Mouse (Mus musculus): ENCODE measurements at regions not wholly inside any gene's neighbourhood (a gene's known extent, or its start where the extent isn't known, plus 50 kb on each side); places are given as distances from the start of the nearest gene placed in this dataset.

DNA sequence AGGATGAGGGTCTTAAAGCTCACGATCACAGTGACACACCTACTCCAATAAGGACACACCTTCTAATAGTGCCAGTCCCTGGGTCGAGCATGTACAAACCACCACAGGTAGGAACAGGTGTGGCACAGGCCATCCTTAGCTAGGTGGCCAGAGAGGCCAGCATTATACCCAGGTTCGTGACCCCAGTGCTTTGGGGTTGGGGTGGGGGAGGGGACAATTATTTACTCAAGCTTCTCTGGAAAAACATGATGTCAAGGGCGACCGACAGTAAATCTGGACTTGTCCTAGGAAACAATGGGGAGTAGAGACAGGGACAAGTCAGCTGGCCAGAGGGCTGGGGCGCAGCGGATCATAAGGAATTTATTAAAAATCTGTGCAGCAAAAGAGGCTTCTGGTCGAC, 73.9 kb upstream of the Ptpn1 start:
- H3K9ac ChIP-seq, result no peak overlapping the region
- H3K4me1 ChIP-seq (replicated peaks), result peaks cover 32% of the 10 kb centered on the region
- no peaks in the 10 kb centered on the region for H3K9me3 ChIP-seq
- no peak for ATAC-seq
- no peak overlapping the region for H3K4me2 ChIP-seq (replicated peaks)
- WGBS, result 49% methylated on average over 8 of the region's 8 CpGs
- no peaks in the 10 kb centered on the region for H3K36me3 ChIP-seq
- H3K27ac ChIP-seq, result no peak overlapping the region
- no peaks in the 10 kb centered on the region for H3K27me3 ChIP-seq (replicated peaks)
- H3K4me3 ChIP-seq (replicated peaks), result no peak overlapping the region

DNA sequence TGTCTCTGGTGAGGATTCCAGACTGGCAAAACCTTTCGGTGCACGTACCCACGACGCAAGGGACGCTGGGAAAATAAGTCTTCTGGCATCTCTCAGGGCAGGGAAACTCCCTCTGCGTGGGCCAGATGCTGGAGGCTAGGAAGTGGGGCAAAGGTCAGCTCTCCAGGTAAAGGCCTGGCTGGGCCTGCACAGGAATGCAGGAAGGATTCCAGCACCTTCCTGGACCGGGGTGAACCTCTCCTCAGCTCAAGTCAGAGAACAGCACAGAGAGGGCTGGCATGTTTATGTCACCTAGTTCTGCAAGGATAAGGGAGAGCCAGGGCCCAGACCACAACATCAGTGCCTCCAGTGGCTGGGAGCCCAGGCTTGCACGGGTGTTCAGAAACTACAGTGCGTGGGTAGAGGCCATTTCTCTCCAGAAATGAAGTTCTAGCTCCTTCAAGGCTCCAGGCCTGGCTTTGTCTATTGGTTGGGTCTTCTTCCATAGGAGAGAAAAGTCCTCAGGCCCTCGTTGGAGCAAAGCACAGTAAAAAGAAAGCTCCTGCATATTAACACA, 74.9 kb upstream of the Ptpn1 start:
- H3K4me1 ChIP-seq (replicated peaks), result peaks cover 38% of the 10 kb centered on the region
- H3K9me3 ChIP-seq, result no peaks in the 10 kb centered on the region
- WGBS, result 61% methylated on average over 10 of the region's 10 CpGs
- 0 out of 2 replicates have a peak overlapping the region, but pooled peaks have one; percentile 13 for H3K27ac ChIP-seq
- no peak overlapping the region for H3K4me3 ChIP-seq (replicated peaks)
- H3K9ac ChIP-seq, result no peak overlapping the region
- peak; percentile 27; the same call in 1 of the 2 replicates for ATAC-seq
- H3K36me3 ChIP-seq, result no peaks in the 10 kb centered on the region
- H3K4me2 ChIP-seq (replicated peaks), result no peak overlapping the region
- no peaks in the 10 kb centered on the region for H3K27me3 ChIP-seq (replicated peaks)

DNA sequence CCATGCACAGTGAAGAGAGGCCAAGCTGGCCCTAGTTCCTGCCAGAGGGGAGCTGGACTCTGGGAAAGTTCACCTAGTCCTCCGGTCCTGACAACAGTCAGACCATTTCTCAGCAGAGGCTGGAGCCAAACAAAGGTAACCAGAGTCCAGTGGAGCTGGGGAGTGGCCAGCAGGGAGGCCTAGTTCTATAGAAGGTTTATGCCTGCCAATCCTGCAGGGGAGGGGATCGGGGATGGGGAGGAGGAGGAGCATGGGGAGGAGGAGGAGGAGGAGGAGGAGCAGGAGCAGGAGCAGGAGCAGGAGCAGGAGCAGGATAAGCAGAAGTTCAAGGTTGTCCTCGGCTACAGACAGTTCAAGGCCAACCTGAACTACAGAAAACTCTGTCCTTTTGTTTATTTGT, 75.8 kb upstream of the Ptpn1 start:
- no peaks in the 10 kb centered on the region for H3K36me3 ChIP-seq
- no peak overlapping the region for H3K9ac ChIP-seq
- H3K4me2 ChIP-seq (replicated peaks), result no peak overlapping the region
- H3K9me3 ChIP-seq, result no peaks in the 10 kb centered on the region
- H3K27me3 ChIP-seq (replicated peaks), result no peaks in the 10 kb centered on the region
- H3K27ac ChIP-seq, result no peak overlapping the region
- ATAC-seq, result no peak
- H3K4me1 ChIP-seq (replicated peaks), result peaks cover 48% of the 10 kb centered on the region
- no peak overlapping the region for H3K4me3 ChIP-seq (replicated peaks)
- WGBS, result 44% methylated on average over 3 of the region's 3 CpGs

DNA sequence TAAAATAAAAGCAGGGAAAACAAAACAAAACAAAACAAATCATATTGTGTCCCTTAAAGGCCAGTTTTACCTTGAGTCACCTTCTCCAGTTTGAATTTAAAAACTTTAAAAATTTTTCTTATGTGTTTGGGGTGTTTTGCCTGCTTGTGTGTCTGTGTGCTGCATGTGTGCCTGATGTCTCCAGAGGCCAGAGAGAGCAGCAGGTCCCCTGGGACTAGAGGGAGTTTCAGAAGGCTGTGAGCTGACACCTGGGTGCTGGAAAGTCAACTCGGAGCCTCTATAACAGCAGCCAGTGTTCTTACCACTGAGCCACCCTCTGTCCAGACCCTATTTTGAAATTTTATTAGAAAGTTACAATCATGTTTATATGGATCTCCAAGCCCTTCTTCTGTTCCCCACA, 77.8 kb upstream of the Ptpn1 start:
- Histone ChIP-seq H3K9me3 (no peaks in the 10 kb centered on the region), H3K36me3 (no peaks in the 10 kb centered on the region), H3K4me2 (replicated peaks) (no peak overlapping the region), H3K4me1 (replicated peaks) (peaks cover 32% of the 10 kb centered on the region), H3K27ac (no peak overlapping the region), H3K27me3 (replicated peaks) (no peaks in the 10 kb centered on the region), H3K9ac (no peak overlapping the region), H3K4me3 (replicated peaks) (no peak overlapping the region)
- WGBS, result 80% methylated on average over 1 of the region's 1 CpGs
- no peak for ATAC-seq

DNA sequence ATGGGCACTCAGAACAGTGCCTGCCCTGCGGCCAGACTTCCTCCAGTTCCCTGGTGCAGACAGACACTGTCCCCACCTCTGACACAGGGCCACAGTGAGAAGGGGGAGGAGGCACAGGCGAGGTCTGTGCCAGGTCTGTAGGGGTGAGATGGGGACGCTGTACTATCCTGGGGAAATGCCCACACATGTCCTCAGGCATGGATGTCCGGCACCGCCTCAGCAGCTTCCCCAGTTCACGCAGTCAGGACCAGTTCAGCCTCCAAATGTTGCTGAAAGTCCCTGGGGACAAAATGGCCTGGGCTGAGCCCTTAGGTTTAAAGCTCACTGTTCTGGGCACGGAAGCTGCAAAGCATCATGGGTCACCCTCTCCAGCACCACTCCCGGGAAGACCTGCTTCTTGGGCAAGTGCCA, 78.4 kb upstream of the Ptpn1 start:
- H3K9ac ChIP-seq, result no peak overlapping the region
- 79% methylated on average over 8 of the region's 8 CpGs for WGBS

DNA sequence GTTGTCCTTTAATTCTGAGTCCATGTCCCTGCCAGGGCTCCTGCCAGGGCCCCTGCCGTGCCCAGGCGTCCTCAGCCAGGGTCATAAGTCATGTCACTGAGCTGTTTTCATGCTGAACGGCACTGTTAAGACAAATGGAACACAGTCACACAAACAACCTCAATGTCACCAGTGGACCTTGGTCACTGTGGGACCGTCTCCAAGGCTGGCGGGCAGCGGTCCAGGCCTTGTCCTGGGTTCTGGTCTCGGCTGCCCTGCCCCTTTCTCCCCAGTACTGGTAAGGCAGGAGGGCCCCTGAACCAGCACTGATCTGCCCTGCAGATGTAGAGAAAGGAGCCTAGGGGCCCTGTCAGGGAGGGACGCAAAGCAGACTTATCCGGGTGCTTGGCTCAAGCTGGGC, 79.3 kb upstream of the Ptpn1 start:
- H3K27ac ChIP-seq, result no peak overlapping the region
- WGBS, result 68% methylated on average over 9 of the region's 9 CpGs
- H3K4me1 ChIP-seq (replicated peaks), result peaks cover 27% of the 10 kb centered on the region
- H3K4me2 ChIP-seq (replicated peaks), result no peak overlapping the region
- H3K27me3 ChIP-seq (replicated peaks), result no peaks in the 10 kb centered on the region
- no peak for ATAC-seq
- no peaks in the 10 kb centered on the region for H3K9me3 ChIP-seq
- H3K4me3 ChIP-seq (replicated peaks), result no peak overlapping the region
- no peaks in the 10 kb centered on the region for H3K36me3 ChIP-seq
- no peak overlapping the region for H3K9ac ChIP-seq

More for the DNA sequence above, 78.4 kb upstream of the Ptpn1 start:
- no peak for ATAC-seq
- no peaks in the 10 kb centered on the region for H3K9me3 ChIP-seq
- H3K27me3 ChIP-seq (replicated peaks), result no peaks in the 10 kb centered on the region
- H3K4me2 ChIP-seq (replicated peaks), result no peak overlapping the region
- H3K27ac ChIP-seq, result no peak overlapping the region
- H3K36me3 ChIP-seq, result no peaks in the 10 kb centered on the region
- H3K4me3 ChIP-seq (replicated peaks), result no peak overlapping the region
- peaks cover 29% of the 10 kb centered on the region for H3K4me1 ChIP-seq (replicated peaks)

DNA sequence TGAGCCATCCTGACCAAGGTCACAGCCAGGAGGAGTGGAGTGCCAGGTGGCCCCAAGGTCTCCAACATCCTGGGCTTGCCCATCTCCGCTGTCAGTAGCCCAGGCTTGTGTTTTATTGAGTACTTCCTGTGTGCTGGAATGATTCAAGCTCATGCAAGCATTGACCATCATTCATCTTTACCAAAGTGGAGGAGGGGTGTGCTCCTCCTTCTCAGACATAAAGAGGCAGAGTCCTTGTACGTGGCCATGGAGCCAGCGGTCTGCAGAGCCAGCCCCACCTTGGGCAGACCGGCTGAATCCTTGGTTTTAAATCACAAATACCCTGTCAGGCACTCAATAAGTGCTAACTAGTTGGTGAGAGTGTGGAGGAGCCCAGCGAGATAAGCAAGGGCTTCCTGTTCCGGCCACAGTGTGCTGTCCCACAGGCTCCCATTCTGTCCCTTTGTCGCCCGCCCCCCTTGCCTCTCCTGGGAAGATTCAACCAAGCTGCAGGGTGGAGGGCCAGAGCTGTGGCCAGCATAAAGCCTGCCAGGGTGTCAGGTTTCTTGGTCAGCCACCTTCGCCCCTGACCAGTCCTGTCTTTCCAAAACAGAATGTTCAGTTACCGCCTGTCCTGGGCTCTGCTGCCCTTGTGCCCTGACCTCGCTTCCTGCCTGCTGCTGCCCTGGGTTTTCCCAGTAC, 80.5 kb upstream of the Ptpn1 start:
- H3K9ac ChIP-seq, result no peak overlapping the region
- peaks cover 19% of the 10 kb centered on the region for H3K4me1 ChIP-seq (replicated peaks)
- no peak overlapping the region for H3K4me3 ChIP-seq (replicated peaks)
- no peaks in the 10 kb centered on the region for H3K36me3 ChIP-seq
- H3K27me3 ChIP-seq (replicated peaks), result no peaks in the 10 kb centered on the region
- no peak overlapping the region for H3K4me2 ChIP-seq (replicated peaks)
- 39% methylated on average over 11 of the region's 11 CpGs for WGBS
- no peak for ATAC-seq
- no peak overlapping the region for H3K27ac ChIP-seq
- H3K9me3 ChIP-seq, result no peaks in the 10 kb centered on the region

DNA sequence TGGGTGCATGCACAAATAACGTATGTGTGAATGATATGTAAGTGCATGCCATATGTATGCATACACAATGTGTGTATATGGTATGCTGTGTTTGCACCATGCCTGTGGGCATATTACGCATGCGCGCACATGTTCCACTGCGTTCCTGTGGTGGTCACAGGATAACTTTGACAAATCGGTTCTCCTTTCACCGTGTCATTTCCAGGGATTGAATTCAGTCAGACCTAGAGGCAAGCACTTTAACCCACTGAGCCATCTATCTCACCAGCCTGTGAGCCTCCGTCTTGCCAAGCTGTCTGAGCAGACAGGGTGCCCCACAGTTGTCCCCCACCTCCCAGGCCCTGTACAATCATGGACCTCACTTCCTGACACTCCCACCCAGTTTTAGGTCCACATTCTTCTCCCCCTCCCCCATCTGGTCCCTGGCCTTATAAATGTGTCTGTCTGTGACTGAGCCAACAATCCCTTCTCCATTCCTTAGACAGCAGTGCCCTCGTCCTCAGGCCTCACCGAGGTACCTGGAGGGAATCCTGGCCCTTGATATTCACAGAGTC, 81.8 kb upstream of the Ptpn1 start:
- ATAC-seq, result no peak
- Histone ChIP-seq H3K27me3 (replicated peaks) (no peaks in the 10 kb centered on the region), H3K9ac (no peak overlapping the region), H3K4me2 (replicated peaks) (no peak overlapping the region), H3K4me1 (replicated peaks) (peaks cover 19% of the 10 kb centered on the region), H3K9me3 (no peaks in the 10 kb centered on the region), H3K27ac (no peak overlapping the region), H3K36me3 (no peaks in the 10 kb centered on the region), H3K4me3 (replicated peaks) (no peak overlapping the region)
- 77% methylated on average over 10 of the region's 10 CpGs for WGBS

DNA sequence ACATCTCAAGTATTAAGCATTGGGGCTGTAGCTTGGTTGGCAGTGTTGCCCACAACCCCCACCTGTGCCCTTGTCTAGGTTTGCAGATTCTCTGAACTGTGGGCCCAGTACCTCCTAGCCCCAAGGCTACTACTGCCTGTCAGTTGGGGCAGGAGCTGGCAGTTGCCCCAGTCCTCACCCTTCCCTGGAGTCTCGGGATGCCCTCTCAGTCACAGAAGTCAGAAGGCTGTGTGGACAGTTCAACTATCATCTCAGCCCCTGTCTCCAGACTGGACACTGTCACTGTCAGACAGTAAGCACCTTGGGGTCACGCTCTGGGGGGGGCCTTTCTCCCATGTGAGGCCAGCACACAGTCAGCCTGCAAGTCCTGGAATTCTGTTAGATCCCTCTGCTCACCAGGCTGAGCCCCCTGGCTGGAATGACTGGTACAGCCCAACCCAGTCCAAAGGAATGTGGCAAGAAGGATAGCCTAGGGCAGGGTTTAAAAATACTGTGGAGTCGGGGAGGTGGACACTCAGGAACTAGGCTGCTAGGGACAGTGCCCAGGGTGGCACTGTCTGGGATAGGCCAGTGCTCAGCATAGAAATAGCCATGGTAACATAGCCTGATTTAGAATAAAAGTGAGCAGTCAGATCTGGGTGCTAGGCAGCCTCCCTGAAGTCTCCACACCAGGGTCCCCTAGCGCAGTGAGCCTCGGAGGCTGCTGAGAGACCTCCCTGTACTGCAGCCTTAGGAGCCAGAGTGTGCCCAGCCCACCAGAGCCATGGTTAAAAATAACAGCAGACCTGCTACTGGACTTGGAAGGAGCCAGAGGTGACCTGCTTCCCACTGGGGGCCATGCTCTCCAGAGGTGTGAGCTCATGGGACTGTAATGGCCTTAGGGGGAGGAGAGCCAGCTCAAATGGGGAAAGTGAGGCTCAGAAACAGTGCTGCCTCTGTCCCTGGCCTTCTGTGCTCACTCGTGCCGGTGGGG, 83.1 kb upstream of the Ptpn1 start:
- 81% methylated on average over 7 of the region's 7 CpGs for WGBS
- Histone ChIP-seq H3K9ac (no peak overlapping the region), H3K36me3 (no peaks in the 10 kb centered on the region), H3K27me3 (replicated peaks) (no peaks in the 10 kb centered on the region), H3K27ac (no peak overlapping the region), H3K9me3 (no peaks in the 10 kb centered on the region), H3K4me1 (replicated peaks) (peaks cover 25% of the 10 kb centered on the region), H3K4me2 (replicated peaks) (no peak overlapping the region), H3K4me3 (replicated peaks) (no peak overlapping the region)
- ATAC-seq, result no peak

DNA sequence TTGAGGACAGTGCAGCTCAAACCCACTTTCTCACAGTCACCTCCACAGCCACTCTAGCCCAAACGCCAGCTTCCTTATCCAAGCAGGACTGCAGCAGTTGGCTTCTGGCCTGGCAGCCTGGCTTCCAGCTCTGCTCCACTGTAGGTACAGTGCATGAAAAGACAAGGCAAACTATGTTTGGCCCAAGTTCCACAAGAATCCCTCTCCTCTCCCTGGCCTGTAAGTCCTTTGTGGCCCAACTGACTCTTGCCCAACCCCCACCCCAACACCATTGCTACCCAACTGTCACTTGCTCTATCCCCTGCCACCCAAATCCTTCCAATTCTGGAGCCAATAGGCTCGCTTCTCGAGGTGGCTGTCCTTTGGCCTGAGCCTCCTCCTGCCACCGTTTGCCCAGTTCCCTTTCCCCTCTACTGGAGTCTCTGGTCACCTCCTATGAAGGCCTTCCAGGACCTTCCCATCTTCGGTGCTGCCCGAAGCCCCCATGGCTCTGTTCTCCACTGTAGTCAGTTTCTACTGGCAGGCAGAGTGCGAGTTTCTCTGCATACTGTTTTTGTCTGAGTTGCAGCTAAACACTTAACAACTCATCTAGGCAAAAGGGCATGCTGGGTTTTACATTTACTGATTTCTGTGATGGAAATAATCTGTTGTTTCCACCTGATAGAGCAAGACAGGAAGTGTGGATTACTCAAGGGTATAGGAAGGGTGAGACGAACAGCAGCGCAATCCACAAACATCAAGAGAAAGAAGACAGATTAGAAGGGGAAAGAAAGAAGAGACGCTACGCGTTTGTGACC, 84.4 kb upstream of the Ptpn1 start:
- Histone ChIP-seq H3K9me3 (no peaks in the 10 kb centered on the region), H3K36me3 (no peaks in the 10 kb centered on the region), H3K4me3 (replicated peaks) (no peak overlapping the region), H3K4me2 (replicated peaks) (no peak overlapping the region), H3K27ac (no peak overlapping the region), H3K4me1 (replicated peaks) (peaks cover 20% of the 10 kb centered on the region), H3K27me3 (replicated peaks) (no peaks in the 10 kb centered on the region), H3K9ac (no peak overlapping the region)
- ATAC-seq, result no peak
- WGBS, result 77% methylated on average over 12 of the region's 12 CpGs

DNA sequence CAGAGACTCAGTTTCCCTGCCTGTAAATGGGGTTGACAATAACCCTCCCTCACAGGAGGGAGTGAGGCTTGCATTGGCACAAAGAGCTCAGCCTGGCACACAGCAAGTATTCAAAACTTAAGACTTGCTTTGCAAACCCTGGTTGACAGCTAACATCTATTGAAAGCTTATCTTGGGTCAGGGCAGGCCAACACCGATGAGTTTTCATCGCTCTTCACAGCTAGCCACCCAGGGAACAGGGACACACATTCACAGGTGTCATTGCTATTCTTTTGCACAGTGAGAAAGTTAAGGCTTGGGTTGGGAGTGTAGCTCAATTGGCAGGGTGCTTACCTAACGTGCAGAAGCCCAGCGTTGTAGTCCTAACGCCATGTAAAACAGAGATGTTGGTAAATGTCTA, 86.5 kb upstream of the Ptpn1 start:
- ATAC-seq, result no peak
- Histone ChIP-seq H3K4me3 (replicated peaks) (no peak overlapping the region), H3K4me2 (replicated peaks) (no peak overlapping the region), H3K36me3 (no peaks in the 10 kb centered on the region), H3K9me3 (no peaks in the 10 kb centered on the region), H3K4me1 (replicated peaks) (peaks cover 16% of the 10 kb centered on the region), H3K27ac (no peak overlapping the region), H3K9ac (no peak overlapping the region), H3K27me3 (replicated peaks) (no peaks in the 10 kb centered on the region)
- WGBS, result 86% methylated on average over 5 of the region's 5 CpGs

DNA sequence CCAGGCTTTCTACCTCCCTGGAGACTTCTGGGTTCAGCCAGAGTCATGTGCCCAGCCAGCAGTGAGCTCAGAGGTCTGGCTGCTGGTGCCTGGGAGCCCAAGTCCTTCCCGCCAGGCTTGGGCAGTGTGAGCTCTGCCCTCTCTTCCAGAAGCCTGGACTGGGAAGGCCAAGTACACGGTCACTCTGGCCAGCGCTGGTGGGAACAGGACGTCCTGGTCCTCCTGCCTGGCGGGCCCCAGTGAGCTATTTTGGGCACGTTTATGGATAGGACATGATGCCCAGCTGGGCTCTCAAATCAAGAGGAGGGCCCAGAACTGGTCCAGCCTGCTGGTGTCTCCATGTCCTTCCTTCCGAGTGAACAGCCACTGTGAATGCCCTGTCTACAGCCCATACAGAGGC, 87.3 kb upstream of the Ptpn1 start:
- no peaks in the 10 kb centered on the region for H3K36me3 ChIP-seq
- H3K27me3 ChIP-seq (replicated peaks), result no peaks in the 10 kb centered on the region
- no peak overlapping the region for H3K27ac ChIP-seq
- peaks cover 16% of the 10 kb centered on the region for H3K4me1 ChIP-seq (replicated peaks)
- ATAC-seq, result no peak
- no peak overlapping the region for H3K4me2 ChIP-seq (replicated peaks)
- H3K4me3 ChIP-seq (replicated peaks), result no peak overlapping the region
- no peak overlapping the region for H3K9ac ChIP-seq
- no peaks in the 10 kb centered on the region for H3K9me3 ChIP-seq
- WGBS, result 75% methylated on average over 7 of the region's 7 CpGs
